Mouse (Mus musculus) embryonic facial prominence, embryonic 12.5 days (tissue): Measurements from ENCODE around the gene Pigq. TPM values are rescaled to one million over a fixed set of nuclear protein-coding genes. Genes with fewer than 3 reads are reported as not detected.
A peak's percentile ranks its signal among the peaks of the same experiment; 100 is the strongest.

Experiments used
- ATAC-seq: fragments of 200-750 bp; cut with Nextera tagmentation; 2 replicates; pipeline ENCODE4 v1.8.0; 2017; ENCODE audit not compliant: insufficient number of reproducible peaks, insufficient read depth, low FRiP score, low TSS enrichment
- H3K27ac ChIP-seq: fragments of 300-500 bp; sonication (generic); 2 replicates; pipeline ENCODE4 v1.5.1; 2016; ENCODE audit warnings: mild to moderate bottlenecking
- H3K27me3 ChIP-seq: fragments of 300-500 bp; sonication (generic); 2 replicates; pipeline ENCODE4 v1.6.1; 2016; ENCODE audit warnings: mild to moderate bottlenecking, moderate library complexity
- H3K36me3 ChIP-seq: fragments of 300-500 bp; sonication (generic); 2 replicates; pipeline ENCODE4 v1.6.1; 2016; ENCODE audit warnings: mild to moderate bottlenecking
- H3K4me1 ChIP-seq: fragments of 300-500 bp; sonication (generic); 2 replicates; pipeline ENCODE4 v1.6.1; 2016
- H3K4me2 ChIP-seq: fragments of 300-500 bp; sonication (generic); replicated peaks from 2 replicates; pipeline ENCODE4 v1.6.1; 2016; ENCODE audit warnings: mild to moderate bottlenecking, moderate library complexity
- H3K4me3 ChIP-seq: fragments of 300-500 bp; sonication (generic); 2 replicates; pipeline ENCODE4 v1.5.1; 2016; ENCODE audit warnings: mild to moderate bottlenecking
- H3K9ac ChIP-seq: fragments of 300-500 bp; sonication (generic); 2 replicates; pipeline ENCODE4 v1.6.1; 2016; ENCODE audit warnings: mild to moderate bottlenecking, moderate library complexity
- H3K9me3 ChIP-seq: fragments of 300-500 bp; sonication (generic); 2 replicates; pipeline ENCODE4 v1.6.1; 2016; ENCODE audit warnings: mild to moderate bottlenecking, moderate library complexity
- WGBS: fragments of 180-500 bp; shearing (Covaris S2); methylation state at CpG from one replicate; pipeline ENCODE4 v1.1.7; 2016; 5-methylcytosine and 5-hydroxymethylcytosine counted together
- polyA plus RNA-seq: library from polyadenylated mRNA; unstranded; fragments of >200 nt; fragmentation: Nextera tagmentation; extraction: Ambion mirVana; gene quantifications from 2 replicates; pipeline ENCODE4 v1.2.1, GENCODE M21; 2016

The Pigq gene
- polyA plus RNA-seq, 1 experiment from 2014 or later: 51.7 TPM

GRCm38 (mm10) chr17:25956201-25956600 lies 11.5 kb upstream of the Pigq start:
- H3K9me3 ChIP-seq: no peaks in the 10 kb centered on the region
- H3K27me3 ChIP-seq: peaks cover 33% of the 10 kb centered on the region
- 61% methylated on average over 7 of the region's 7 CpGs for WGBS
- H3K4me2 ChIP-seq: no peak overlapping the region
- no peak for ATAC-seq
- H3K4me1 ChIP-seq: peaks cover 14% of the 10 kb centered on the region; the same call in 1 of the 2 replicates
- H3K36me3 ChIP-seq: peaks cover 29% of the 10 kb centered on the region
- no peak overlapping the region for H3K9ac ChIP-seq
- H3K27ac ChIP-seq: no peak overlapping the region
- H3K4me3 ChIP-seq: no peak overlapping the region

GRCm38 (mm10) chr17:25955736-25956135 lies 11.0 kb upstream of the Pigq start:
- H3K4me1 ChIP-seq: peaks cover 19% of the 10 kb centered on the region; the same call in 1 of the 2 replicates
- no peak overlapping the region for H3K4me2 ChIP-seq
- no peaks in the 10 kb centered on the region for H3K9me3 ChIP-seq
- no peak overlapping the region for H3K9ac ChIP-seq
- peaks cover 27% of the 10 kb centered on the region for H3K36me3 ChIP-seq
- no peak overlapping the region for H3K4me3 ChIP-seq
- 59% methylated on average over 3 of the region's 3 CpGs for WGBS
- H3K27me3 ChIP-seq: peaks cover 38% of the 10 kb centered on the region
- no peak overlapping the region for H3K27ac ChIP-seq
- no peak for ATAC-seq

GRCm38 (mm10) chr17:25954671-25955070 lies 9.9 kb upstream of the Pigq start:
- H3K9ac ChIP-seq: no peak overlapping the region
- peaks cover 49% of the 10 kb centered on the region for H3K27me3 ChIP-seq
- H3K4me3 ChIP-seq: no peak overlapping the region
- H3K27ac ChIP-seq: no peak overlapping the region
- no peak for ATAC-seq
- H3K4me2 ChIP-seq: no peak overlapping the region
- H3K4me1 ChIP-seq: peaks cover 19% of the 10 kb centered on the region; the same call in 1 of the 2 replicates
- 92% methylated on average over 1 of the region's 2 CpGs for WGBS
- H3K9me3 ChIP-seq: no peaks in the 10 kb centered on the region
- peaks cover 16% of the 10 kb centered on the region for H3K36me3 ChIP-seq

- ATAC-seq: no peak
- peaks cover 19% of the 10 kb centered on the region; the same call in 1 of the 2 replicates for H3K4me1 ChIP-seq
- no peak overlapping the region for H3K4me3 ChIP-seq
- no peaks in the 10 kb centered on the region for H3K9me3 ChIP-seq
- no peak overlapping the region for H3K27ac ChIP-seq
- no peak overlapping the region for H3K9ac ChIP-seq
- H3K36me3 ChIP-seq: peaks cover 7% of the 10 kb centered on the region; the same call in 1 of the 2 replicates
- peaks cover 50% of the 10 kb centered on the region for H3K27me3 ChIP-seq
- H3K4me2 ChIP-seq: no peak overlapping the region
- WGBS: 77% methylated on average over 5 of the region's 5 CpGs
Measured at GRCm38 (mm10) chr17:25953161-25953560, 8.4 kb upstream of the Pigq start.

GRCm38 (mm10) chr17:25951803-25952623 lies 7.3 kb upstream of the Pigq start, which contains the start of gene A930017K11Rik:
TSS of gene A930017K11Rik (minus strand) at chr17:25952565.
- Histone ChIP-seq H3K27me3 (peaks cover 50% of the 10 kb centered on the region), H3K4me2 (peak within 1 kb of the TSS; percentile 66), H3K4me3 (peak within 1 kb of the TSS; percentile 39), H3K4me1 (peaks cover 15% of the 10 kb centered on the region; the same call in 1 of the 2 replicates), H3K27ac (no peak within 1 kb of the TSS), H3K9ac (peak within 1 kb of the TSS; percentile 41; the same call in 1 of the 2 replicates), H3K36me3 (no peaks in the 10 kb centered on the region), H3K9me3 (no peaks in the 10 kb centered on the region)
- ATAC-seq: no peak
- WGBS: 2% methylated on average over 58 of the region's 58 CpGs

GRCm38 (mm10) chr17:25951225-25951802 lies 6.6 kb upstream of the Pigq start:
- H3K4me1 ChIP-seq: peaks cover 15% of the 10 kb centered on the region; the same call in 1 of the 2 replicates
- no peaks in the 10 kb centered on the region for H3K36me3 ChIP-seq
- H3K9ac ChIP-seq: peak overlapping the region; percentile 41; the same call in 1 of the 2 replicates
- ATAC-seq: no peak
- H3K4me3 ChIP-seq: peak overlapping the region; percentile 39
- peak overlapping the region; percentile 66 for H3K4me2 ChIP-seq
- H3K27ac ChIP-seq: no peak overlapping the region
- under 1% methylated on average over 33 of the region's 33 CpGs for WGBS
- no peaks in the 10 kb centered on the region for H3K9me3 ChIP-seq
- H3K27me3 ChIP-seq: peaks cover 50% of the 10 kb centered on the region

GRCm38 (mm10) chr17:25950706-25951105 lies 6.0 kb upstream of the Pigq start:
- 25% methylated on average over 1 of the region's 3 CpGs for WGBS
- Histone ChIP-seq H3K4me2 (peak overlapping the region; percentile 66; the same call in 1 of the 2 replicates), H3K36me3 (no peaks in the 10 kb centered on the region), H3K9ac (no peak overlapping the region), H3K27me3 (peaks cover 50% of the 10 kb centered on the region), H3K4me3 (no peak overlapping the region), H3K9me3 (no peaks in the 10 kb centered on the region), H3K27ac (no peak overlapping the region), H3K4me1 (peaks cover 15% of the 10 kb centered on the region; the same call in 1 of the 2 replicates)
- no peak for ATAC-seq

GRCm38 (mm10) chr17:25949981-25950380 lies 5.2 kb upstream of the Pigq start:
- peaks cover 15% of the 10 kb centered on the region; the same call in 1 of the 2 replicates for H3K4me1 ChIP-seq
- H3K9ac ChIP-seq: no peak overlapping the region
- no peak for ATAC-seq
- no peaks in the 10 kb centered on the region for H3K36me3 ChIP-seq
- no peaks in the 10 kb centered on the region for H3K9me3 ChIP-seq
- WGBS: 76% methylated on average over 5 of the region's 5 CpGs
- H3K27ac ChIP-seq: no peak overlapping the region
- H3K4me2 ChIP-seq: no peak overlapping the region
- H3K27me3 ChIP-seq: peaks cover 50% of the 10 kb centered on the region
- H3K4me3 ChIP-seq: no peak overlapping the region

GRCm38 (mm10) chr17:25948051-25948450 lies 3.3 kb upstream of the Pigq start:
- peaks cover 35% of the 10 kb centered on the region for H3K27me3 ChIP-seq
- H3K9ac ChIP-seq: no peak overlapping the region
- no peaks in the 10 kb centered on the region for H3K36me3 ChIP-seq
- peaks cover 15% of the 10 kb centered on the region; the same call in 1 of the 2 replicates for H3K4me1 ChIP-seq
- H3K4me3 ChIP-seq: no peak overlapping the region
- no peak overlapping the region for H3K4me2 ChIP-seq
- H3K27ac ChIP-seq: no peak overlapping the region
- WGBS: 83% methylated on average over 8 of the region's 8 CpGs
- no peaks in the 10 kb centered on the region for H3K9me3 ChIP-seq
- ATAC-seq: no peak

GRCm38 (mm10) chr17:25947576-25947975 lies 2.8 kb upstream of the Pigq start:
- H3K9ac ChIP-seq: no peak overlapping the region
- H3K4me1 ChIP-seq: peaks cover 15% of the 10 kb centered on the region; the same call in 1 of the 2 replicates
- peaks cover 31% of the 10 kb centered on the region for H3K27me3 ChIP-seq
- H3K4me2 ChIP-seq: no peak overlapping the region
- no peaks in the 10 kb centered on the region for H3K36me3 ChIP-seq
- 87% methylated on average over 4 of the region's 4 CpGs for WGBS
- no peak overlapping the region for H3K27ac ChIP-seq
- no peaks in the 10 kb centered on the region for H3K9me3 ChIP-seq
- no peak overlapping the region for H3K4me3 ChIP-seq
- no peak for ATAC-seq

GRCm38 (mm10) chr17:25946891-25947290 lies 2.2 kb upstream of the Pigq start:
- WGBS: 82% methylated on average over 8 of the region's 8 CpGs
- no peaks in the 10 kb centered on the region for H3K9me3 ChIP-seq
- ATAC-seq: no peak
- no peaks in the 10 kb centered on the region for H3K36me3 ChIP-seq
- no peak overlapping the region for H3K4me3 ChIP-seq
- H3K4me1 ChIP-seq: peaks cover 12% of the 10 kb centered on the region; the same call in 1 of the 2 replicates
- no peak overlapping the region for H3K4me2 ChIP-seq
- no peak overlapping the region for H3K9ac ChIP-seq
- H3K27ac ChIP-seq: no peak overlapping the region
- peaks cover 24% of the 10 kb centered on the region for H3K27me3 ChIP-seq
